In genomic region chr5:24805222-24805621, GRCm38 (mm10) we compare ENCODE assay signal across 20 mouse cellular contexts. TPM values are rescaled to one million over a fixed set of nuclear protein-coding genes. Genes with fewer than 3 reads are reported as not detected.
"Had no signal": no experiment of that assay in that cellular context is flagged by ENCODE, and none has a peak within 500 bp of the region (broad histone marks: within the 10 kb centered on the region; RNA-seq: fewer than 3 reads in every experiment).

No protein-coding gene starts in this region.

- DNase-seq: lung, adult 18-20 months; lung, embryonic 14.5 days; lung, postnatal 10 days; lung, postnatal 4 days; retina, postnatal 1 day; right cerebral cortex, postnatal 25 days; right cerebral cortex, postnatal 4 days; spleen, adult 18-20 months; thymus, adult 18-20 months; thymus, postnatal 14 days; thymus, postnatal 36 days had no signal

- H3K4me1 ChIP-seq: midbrain, embryonic 13.5 days; midbrain, embryonic 15.5 days; neural tube, embryonic 12.5 days had no signal

- ATAC-seq: midbrain, embryonic 13.5 days; midbrain, embryonic 15.5 days had no signal

- H3K9me3 ChIP-seq: megakaryocyte, embryonic 14.5 days; midbrain, embryonic 13.5 days; midbrain, embryonic 15.5 days; neural tube, embryonic 12.5 days had no signal

- H3K27ac ChIP-seq: midbrain, embryonic 13.5 days; midbrain, embryonic 15.5 days; neural tube, embryonic 12.5 days had no signal

- H3K27me3 ChIP-seq: megakaryocyte, embryonic 14.5 days; midbrain, embryonic 13.5 days; midbrain, embryonic 15.5 days; neural tube, embryonic 12.5 days had no signal

- H3K4me3 ChIP-seq: midbrain, embryonic 13.5 days; midbrain, embryonic 15.5 days; neural tube, embryonic 12.5 days had no signal

RNA-seq across cellular contexts. Expression of gene Crygn, which starts 47.4 kb away (rescaled TPM):
- total RNA-seq: midbrain, postnatal 0 days; monocyte, adult 5-6 weeks; neutrophil, adult 5-6 weeks had no signal
- polyA plus RNA-seq: midbrain, embryonic 13.5 days; neural tube, embryonic 14.5 days; small intestine, adult 2 months had no signal
